Mouse (Mus musculus): ENCODE measurements around the gene Ppp1r13b. TPM values are rescaled to one million over a fixed set of nuclear protein-coding genes. Genes with fewer than 3 reads are reported as not detected.

Ppp1r13b gene
- total RNA-seq, 2 experiments from 2014 or later, result 13.8 to 18.8 TPM

GRCm38 (mm10) chr12:111920046-111920445 is 12.1 kb upstream of the Ppp1r13b start:
- peak in 1 of 2 experiments; percentile 12 for DNase-seq

DNA sequence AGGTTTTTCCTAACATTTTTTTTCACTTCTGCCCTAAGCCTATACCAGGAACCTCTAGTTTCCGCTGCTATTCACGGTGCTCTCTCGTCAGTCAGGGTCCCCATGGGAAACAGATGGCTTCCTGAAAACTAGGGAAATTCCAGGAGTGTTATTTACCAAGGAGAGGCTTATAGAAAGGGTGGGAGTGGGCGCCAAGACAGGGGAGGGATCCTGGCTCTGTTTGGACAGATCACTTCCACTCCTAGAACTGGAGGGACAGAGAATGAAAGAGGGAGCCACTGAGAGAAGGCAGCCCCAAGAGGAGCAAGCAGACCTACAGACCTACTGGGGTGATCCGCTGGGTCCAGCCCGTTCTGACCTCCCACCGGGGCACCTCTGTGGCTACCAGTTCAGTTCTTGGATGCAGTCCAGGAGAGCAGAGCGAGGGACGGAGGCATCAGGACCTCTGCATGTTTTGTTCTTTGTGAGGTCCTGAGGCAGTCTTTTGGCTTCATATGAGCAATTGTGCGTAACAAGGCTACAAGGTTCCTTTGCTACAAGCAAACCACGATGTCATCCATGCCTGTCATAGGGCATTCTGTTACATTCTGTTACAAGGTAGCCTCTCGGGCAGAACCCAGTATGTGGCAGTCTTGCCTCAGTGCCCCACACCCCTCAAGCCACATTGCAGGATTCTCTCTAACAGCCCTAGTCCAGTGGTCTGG is 8.8 kb upstream of the Ppp1r13b start:
- no peak for DNase-seq

DNA sequence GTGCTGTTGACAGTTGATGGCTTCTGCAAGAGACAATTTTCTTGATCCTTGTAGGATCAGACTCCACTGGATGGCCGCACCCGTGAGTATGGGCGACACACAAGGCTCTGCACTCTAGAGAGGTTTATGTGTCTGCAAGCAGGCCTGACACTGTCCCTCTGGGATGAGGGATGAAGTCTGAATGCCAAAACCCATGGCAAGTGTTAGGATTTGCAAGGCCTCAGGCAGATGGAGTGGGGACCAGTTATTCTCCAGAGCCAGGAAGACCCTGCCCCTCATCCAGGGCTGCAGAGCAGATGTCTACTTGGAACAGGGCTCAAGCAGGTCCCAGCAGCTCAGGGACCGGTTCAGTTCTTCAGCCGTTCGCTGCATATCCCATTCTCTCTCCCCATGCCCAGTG is 7.9 kb upstream of the Ppp1r13b start:
- no peak for DNase-seq

DNA sequence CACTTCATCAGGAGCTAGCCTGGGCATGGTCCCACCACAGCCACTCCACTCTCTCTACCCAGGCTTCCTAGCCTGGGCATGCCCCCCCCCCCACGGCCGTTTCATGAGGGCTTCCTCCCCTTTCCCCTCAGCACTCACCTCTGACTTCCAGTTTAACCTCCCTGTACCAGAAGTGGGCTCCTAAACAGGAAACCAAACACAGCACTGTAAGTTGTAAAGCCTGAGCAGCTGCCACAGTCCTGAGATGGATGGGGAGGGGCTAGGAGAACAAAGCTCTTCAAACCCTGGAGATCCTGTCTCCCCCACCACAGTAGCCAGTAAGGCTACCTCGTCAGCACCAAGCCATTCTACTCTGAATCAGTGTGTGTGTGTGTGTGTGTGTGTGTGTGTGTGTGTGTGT is 6.1 kb upstream of the Ppp1r13b start:
- DNase-seq, result no peak

DNA sequence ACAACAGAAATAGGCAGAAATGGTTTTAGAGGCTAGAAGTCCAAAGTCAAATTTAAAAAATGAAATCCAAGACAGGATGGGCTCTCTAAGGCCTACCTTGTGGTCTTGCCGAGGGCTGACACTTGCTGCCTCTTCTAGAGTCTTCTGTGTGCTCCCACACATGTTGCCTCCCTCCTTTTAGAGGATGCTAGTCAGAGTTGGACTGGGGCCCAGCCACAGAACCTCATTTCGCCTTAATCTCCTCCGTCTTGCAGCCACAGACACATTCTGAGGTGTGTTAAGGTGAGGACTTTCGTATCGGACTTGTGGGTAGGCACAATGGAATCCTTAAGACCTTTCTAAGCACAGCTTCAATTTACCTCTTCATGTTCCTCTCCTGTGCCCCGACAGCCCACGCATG is 4.9 kb upstream of the Ppp1r13b start:
- no peak for DNase-seq

GRCm38 (mm10) chr12:111911796-111912195 is 3.9 kb upstream of the Ppp1r13b start:
- no peak for DNase-seq

DNA sequence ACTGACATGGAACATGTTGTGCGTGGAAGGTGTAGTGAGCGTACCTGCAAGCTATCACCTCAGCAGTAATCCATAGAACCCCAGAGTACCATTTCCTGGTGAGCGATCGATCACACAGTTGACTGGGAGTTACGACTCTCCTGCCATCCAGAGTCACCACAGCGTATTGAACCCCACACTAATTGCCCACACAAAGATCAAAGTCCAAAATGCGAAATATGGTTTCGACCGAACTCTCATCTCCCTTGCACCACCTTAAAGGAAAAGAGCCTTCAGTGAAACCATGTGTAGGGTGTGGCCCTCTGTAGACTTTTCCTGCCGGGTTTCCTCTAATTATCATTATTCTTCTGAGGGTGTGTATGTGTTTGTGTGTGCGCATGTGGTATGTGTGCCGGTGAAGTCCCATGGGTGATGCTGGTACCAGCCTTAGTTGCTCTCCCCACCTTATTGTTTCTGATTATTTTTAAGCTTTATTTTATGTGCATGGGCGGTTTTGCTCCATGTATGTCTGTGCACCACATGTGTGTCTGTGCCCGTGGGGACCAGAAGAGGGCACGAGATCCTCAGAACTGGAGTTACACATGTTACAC is 3.4 kb upstream of the Ppp1r13b start:
- no peak for DNase-seq

DNA sequence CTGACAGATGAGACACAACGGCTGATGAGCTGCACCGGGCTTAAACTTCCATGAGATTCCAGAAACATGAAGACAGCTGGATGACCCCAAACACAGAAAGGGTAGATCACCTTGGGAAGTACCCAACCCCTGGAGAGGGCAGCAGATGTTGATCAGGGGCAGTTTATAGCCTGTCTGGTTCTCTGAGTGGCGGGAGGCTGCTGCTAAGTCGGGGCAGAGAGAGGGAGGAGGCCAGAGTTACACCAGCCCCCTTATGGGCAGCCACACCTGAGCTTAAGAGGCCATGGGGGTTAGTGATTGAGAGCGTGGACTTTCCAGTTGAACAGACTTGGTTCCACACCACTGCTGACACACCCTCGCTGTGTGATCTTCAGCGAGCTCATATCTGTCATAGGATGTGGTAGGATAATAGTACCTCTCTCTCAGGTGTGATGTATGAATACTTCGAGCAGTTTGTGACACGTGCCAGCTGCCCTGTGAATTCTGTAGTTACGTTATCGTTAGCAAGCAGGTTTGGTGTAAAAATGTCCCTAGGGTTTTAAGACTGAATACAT is 1.2 kb upstream of the Ppp1r13b start:
- DNase-seq, result no peak

GRCm38 (mm10) chr12:111907421-111907891 is 454 bp downstream of the Ppp1r13b start:
- DNase-seq, result peak; percentile 83 to 86

- no peak for DNase-seq
These were observed 1.5 kb downstream of the Ppp1r13b start for GRCm38 (mm10) chr12:111906309-111906875.

GRCm38 (mm10) chr12:111902488-111902887 is 5.4 kb downstream of the Ppp1r13b start:
- no peak for DNase-seq

- no peak for DNase-seq
These were observed 6.6 kb downstream of the Ppp1r13b start for GRCm38 (mm10) chr12:111901105-111901875.

- DNase-seq, result no peak
These were observed 8.3 kb downstream of the Ppp1r13b start for GRCm38 (mm10) chr12:111899646-111900045.

DNA sequence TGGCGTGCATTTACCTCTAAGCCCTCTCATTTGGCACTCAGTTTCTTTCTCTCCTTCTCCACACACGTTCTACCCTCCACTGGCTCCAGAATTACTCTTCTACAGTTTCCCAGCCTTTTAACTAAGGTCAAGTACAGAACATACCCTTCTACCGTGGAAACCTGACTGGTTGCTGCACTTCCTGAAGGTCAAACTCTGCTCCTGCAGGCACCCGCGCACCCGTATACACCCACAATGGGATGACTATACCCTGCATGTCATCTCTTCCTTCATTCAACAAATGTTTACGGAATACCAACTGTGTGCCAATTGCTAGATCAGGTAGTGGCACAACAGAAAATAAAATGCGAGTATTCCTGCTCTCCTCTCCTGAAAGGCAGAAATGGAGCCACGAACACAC is 9.2 kb downstream of the Ppp1r13b start:
- peak in 1 of 2 experiments; percentile 39 for DNase-seq

GRCm38 (mm10) chr12:111896908-111897661 is 10.8 kb downstream of the Ppp1r13b start:
- DNase-seq, result peak; percentile 38 to 63

GRCm38 (mm10) chr12:111894082-111894481 is 13.8 kb downstream of the Ppp1r13b start:
- peak; percentile 78 for DNase-seq

DNA sequence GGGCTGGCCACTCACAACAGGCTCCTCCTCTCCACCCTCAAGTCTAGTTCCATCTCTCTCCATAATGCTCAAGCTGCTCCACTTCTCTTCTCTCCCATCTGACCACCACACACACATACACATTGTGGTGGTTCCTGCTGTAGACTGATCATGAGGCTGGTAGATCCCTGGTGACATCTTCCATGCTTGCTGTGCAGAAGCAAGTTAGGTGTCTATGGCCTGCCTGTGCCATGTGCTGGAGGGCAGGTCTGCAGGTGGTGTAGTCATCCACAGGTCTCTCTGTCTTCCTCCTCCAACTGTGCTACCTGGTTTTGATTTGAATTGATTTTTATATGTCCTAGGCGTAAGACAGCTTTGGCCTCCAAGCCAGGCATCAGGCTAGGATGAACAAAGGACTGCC is 14.9 kb downstream of the Ppp1r13b start:
- no peak for DNase-seq

GRCm38 (mm10) chr12:111891800-111892199 is 16.1 kb downstream of the Ppp1r13b start:
- DNase-seq, result no peak

DNA sequence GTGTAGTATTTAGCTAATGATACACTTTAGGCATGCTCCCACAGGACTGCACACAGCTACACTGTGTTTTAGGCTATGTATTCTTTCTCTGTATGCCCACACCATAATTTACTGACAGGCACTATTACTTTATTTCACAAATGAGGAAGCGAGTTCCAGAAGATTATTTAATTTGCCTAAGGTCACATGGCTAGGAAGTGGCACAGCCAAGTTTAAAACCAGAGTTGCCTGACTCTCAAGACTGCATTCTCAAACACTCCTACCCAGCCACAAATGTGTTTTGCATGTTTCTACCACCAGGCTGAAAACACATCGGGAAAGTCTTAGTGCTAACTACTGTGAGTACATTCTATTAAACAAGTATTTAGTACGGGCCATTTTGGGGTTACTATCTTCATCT is 18.7 kb downstream of the Ppp1r13b start:
- DNase-seq, result no peak

- no peak for DNase-seq
These were observed 19.5 kb downstream of the Ppp1r13b start for GRCm38 (mm10) chr12:111888303-111888864.

- DNase-seq, result no peak
These were observed 20.9 kb downstream of the Ppp1r13b start for GRCm38 (mm10) chr12:111887005-111887404.

Measured in adrenal gland, postnatal 36 days (tissue).